Mouse (Mus musculus) limb, embryonic 10.5 days (tissue): ENCODE data around the gene Ezr. TPM values are rescaled to one million over a fixed set of nuclear protein-coding genes. Genes with fewer than 3 reads are reported as not detected.

ENCODE experiments used
- DNase-seq: peaks from one replicate; pipeline ENCODE4 v3.0.0-alpha.2; 2017; ENCODE audit warnings: low spot score
- H3K27ac ChIP-seq: fragments of 300-500 bp; sonication (generic); 2 replicates; pipeline ENCODE4 v1.5.1; 2016; ENCODE audit warnings: mild to moderate bottlenecking
- H3K27me3 ChIP-seq: fragments of 300-500 bp; sonication (generic); 2 replicates; pipeline ENCODE4 v1.6.1; 2016; ENCODE audit warnings: low read depth, mild to moderate bottlenecking; ENCODE audit not compliant: poor library complexity, severe bottlenecking
- H3K36me3 ChIP-seq: fragments of 300-500 bp; sonication (generic); 2 replicates; pipeline ENCODE4 v1.6.1; 2016; ENCODE audit warnings: mild to moderate bottlenecking, moderate library complexity
- H3K4me1 ChIP-seq: fragments of 300-500 bp; sonication (generic); 2 replicates; pipeline ENCODE4 v1.6.1; 2016
- H3K4me3 ChIP-seq: fragments of 300-500 bp; sonication (generic); 2 replicates; pipeline ENCODE4 v1.5.1; 2016; ENCODE audit warnings: mild to moderate bottlenecking, moderate library complexity
- H3K9me3 ChIP-seq: fragments of 300-500 bp; sonication (generic); replicated peaks from 2 replicates; pipeline ENCODE4 v1.6.1; 2016; ENCODE audit warnings: mild to moderate bottlenecking
- WGBS: fragments of 180-500 bp; shearing (Covaris S2); methylation state at CpG from one replicate; pipeline ENCODE4 v1.1.7; 2016; 5-methylcytosine and 5-hydroxymethylcytosine counted together
- polyA plus RNA-seq: library from polyadenylated mRNA; unstranded; fragments of >200 nt; fragmentation: Nextera tagmentation; extraction: Ambion mirVana; gene quantifications from 2 replicates; pipeline ENCODE4 v1.2.1, GENCODE M21; 2016

Ezr gene
- polyA plus RNA-seq = 24.8 and 26.2 TPM in 2 replicates

DNA sequence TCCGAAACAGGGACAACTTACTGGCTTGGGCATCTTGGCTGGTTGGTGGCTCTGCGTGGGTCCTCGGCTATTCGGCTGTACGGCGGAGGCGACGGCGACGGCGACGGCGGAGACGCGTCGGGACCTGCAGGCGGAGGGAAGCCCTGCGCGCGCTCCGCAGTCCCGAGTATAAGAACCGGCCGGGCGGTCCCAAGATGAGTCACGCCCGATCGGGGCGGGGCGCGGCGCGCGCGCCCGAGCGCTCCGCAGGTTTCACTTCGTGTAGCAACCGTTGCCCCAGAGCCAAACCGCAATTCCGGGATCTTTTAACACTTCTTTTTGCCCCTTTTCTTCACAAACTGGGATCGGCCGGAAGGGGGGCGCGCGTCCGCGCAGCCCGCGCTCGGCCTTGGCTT, at the start of gene Ezr:
TSS of gene Ezr (minus strand) at position 174 of the 395 bp plus-strand sequence.
- Histone ChIP-seq H3K4me1 (peaks cover 35% of the 10 kb centered on the region), H3K27ac (peak within 1 kb of the TSS; percentile 95), H3K9me3 (no peaks in the 10 kb centered on the region), H3K36me3 (no peaks in the 10 kb centered on the region), H3K27me3 (peaks cover 44% of the 10 kb centered on the region), H3K4me3 (peak within 1 kb of the TSS; percentile 85)
- WGBS = under 1% methylated on average over 52 of the region's 52 CpGs
- DNase-seq = peak; percentile 87

DNA sequence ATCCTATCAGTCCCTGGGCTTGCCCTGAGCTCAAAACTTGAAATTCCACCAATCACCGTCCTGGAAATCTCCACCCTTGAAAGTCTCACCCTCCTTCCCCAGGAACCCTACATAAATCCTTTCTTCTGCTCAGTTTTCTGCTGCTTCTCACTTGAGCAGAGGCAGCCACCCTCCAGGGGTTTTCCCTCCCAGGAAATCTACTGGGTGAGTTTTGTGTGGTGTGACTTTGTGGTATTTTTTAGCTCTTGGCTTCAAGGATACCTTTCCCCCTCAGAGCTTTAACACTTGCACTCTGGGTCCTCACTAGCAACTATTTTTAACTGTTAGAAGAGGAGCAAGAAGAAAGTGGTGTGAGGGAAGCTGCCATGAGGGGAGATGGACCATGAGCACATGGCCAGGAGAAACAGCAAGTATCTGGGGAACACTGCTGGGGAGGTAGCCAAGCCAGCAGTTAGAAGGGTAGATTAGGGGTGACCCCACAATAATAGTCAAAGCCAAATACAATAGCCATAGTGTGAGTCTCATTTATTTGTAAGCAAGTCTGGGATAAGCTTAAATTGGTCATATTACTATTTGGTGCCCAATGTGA, 47.5 kb upstream of the Ezr start:
- H3K4me3 ChIP-seq = no peak overlapping the region
- H3K36me3 ChIP-seq = no peaks in the 10 kb centered on the region
- DNase-seq = no peak
- no peak overlapping the region for H3K27ac ChIP-seq
- H3K9me3 ChIP-seq = no peaks in the 10 kb centered on the region
- peaks cover 14% of the 10 kb centered on the region; the same call in 1 of the 2 replicates for H3K4me1 ChIP-seq
- H3K27me3 ChIP-seq = no peaks in the 10 kb centered on the region
- 66% methylated on average over 1 of the region's 1 CpGs for WGBS

- no peak for DNase-seq
Observed at GRCm38 (mm10) chr17:6828531-6829150, 46.1 kb upstream of the Ezr start.

GRCm38 (mm10) chr17:6827740-6828461, 45.3 kb upstream of the Ezr start:
- 1% methylated on average over 64 of the region's 64 CpGs for WGBS
- H3K9me3 ChIP-seq = no peaks in the 10 kb centered on the region
- H3K27me3 ChIP-seq = no peaks in the 10 kb centered on the region
- H3K4me1 ChIP-seq = peaks cover 14% of the 10 kb centered on the region; the same call in 1 of the 2 replicates
- peak overlapping the region; percentile 60 for H3K4me3 ChIP-seq
- no peaks in the 10 kb centered on the region for H3K36me3 ChIP-seq
- peak overlapping the region; percentile 92 for H3K27ac ChIP-seq
- DNase-seq = peak; percentile 99

More at GRCm38 (mm10) chr17:6828531-6829150, 46.1 kb upstream of the Ezr start:
- Histone ChIP-seq H3K27ac (peak overlapping the region; percentile 92), H3K4me3 (peak overlapping the region; percentile 60), H3K9me3 (no peaks in the 10 kb centered on the region), H3K36me3 (no peaks in the 10 kb centered on the region), H3K4me1 (peaks cover 14% of the 10 kb centered on the region; the same call in 1 of the 2 replicates), H3K27me3 (no peaks in the 10 kb centered on the region)
- WGBS = 82% methylated on average over 7 of the region's 7 CpGs

GRCm38 (mm10) chr17:6827159-6827733, 44.7 kb upstream of the Ezr start:
- Histone ChIP-seq H3K4me3 (peak overlapping the region; percentile 60), H3K4me1 (peaks cover 14% of the 10 kb centered on the region; the same call in 1 of the 2 replicates), H3K27me3 (no peaks in the 10 kb centered on the region), H3K9me3 (no peaks in the 10 kb centered on the region), H3K27ac (peak overlapping the region; percentile 92), H3K36me3 (no peaks in the 10 kb centered on the region)
- WGBS = 51% methylated on average over 10 of the region's 10 CpGs
- DNase-seq = no peak

- DNase-seq = no peak
- Histone ChIP-seq H3K4me1 (peaks cover 18% of the 10 kb centered on the region), H3K4me3 (no peak overlapping the region), H3K9me3 (no peaks in the 10 kb centered on the region), H3K27ac (no peak overlapping the region), H3K36me3 (no peaks in the 10 kb centered on the region), H3K27me3 (no peaks in the 10 kb centered on the region)
- 86% methylated on average over 5 of the region's 5 CpGs for WGBS
Observed at GRCm38 (mm10) chr17:6816796-6817195, 34.2 kb upstream of the Ezr start.

DNA sequence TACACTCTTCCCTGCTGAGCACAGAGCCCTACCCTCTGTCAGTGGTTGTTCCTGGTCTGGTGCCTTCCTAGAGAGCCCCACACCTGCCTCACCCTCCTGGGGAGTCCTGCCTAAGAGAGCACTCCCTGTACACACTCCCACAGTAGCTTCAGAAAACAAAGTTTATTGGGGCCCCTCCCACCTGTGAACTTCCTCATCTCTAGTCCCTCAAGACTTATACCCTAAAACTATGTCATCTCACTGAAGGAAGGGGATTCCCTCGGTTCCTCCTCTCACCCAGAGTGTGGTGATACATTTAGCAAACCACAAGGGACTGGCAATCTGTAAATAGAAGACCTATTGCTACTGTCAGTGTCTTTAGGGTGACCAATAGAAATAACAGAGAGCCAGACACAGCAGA, 33.6 kb upstream of the Ezr start:
- WGBS = 82% methylated on average over 1 of the region's 1 CpGs
- Histone ChIP-seq H3K4me1 (peaks cover 18% of the 10 kb centered on the region), H3K27ac (no peak overlapping the region), H3K27me3 (no peaks in the 10 kb centered on the region), H3K36me3 (no peaks in the 10 kb centered on the region), H3K9me3 (no peaks in the 10 kb centered on the region), H3K4me3 (no peak overlapping the region)
- no peak for DNase-seq

- Histone ChIP-seq H3K36me3 (no peaks in the 10 kb centered on the region), H3K27me3 (no peaks in the 10 kb centered on the region), H3K27ac (no peak overlapping the region), H3K9me3 (no peaks in the 10 kb centered on the region), H3K4me1 (peaks cover 18% of the 10 kb centered on the region), H3K4me3 (no peak overlapping the region)
- DNase-seq = no peak
- WGBS = 34% methylated on average over 4 of the region's 4 CpGs
Observed at GRCm38 (mm10) chr17:6814656-6815055, 32.1 kb upstream of the Ezr start.

- Histone ChIP-seq H3K4me1 (peaks cover 20% of the 10 kb centered on the region), H3K9me3 (no peaks in the 10 kb centered on the region), H3K27me3 (no peaks in the 10 kb centered on the region), H3K36me3 (no peaks in the 10 kb centered on the region), H3K4me3 (no peak overlapping the region), H3K27ac (no peak overlapping the region)
- 19% methylated on average over 3 of the region's 3 CpGs for WGBS
- no peak for DNase-seq
Observed at GRCm38 (mm10) chr17:6812851-6813191, 30.2 kb upstream of the Ezr start.

DNA sequence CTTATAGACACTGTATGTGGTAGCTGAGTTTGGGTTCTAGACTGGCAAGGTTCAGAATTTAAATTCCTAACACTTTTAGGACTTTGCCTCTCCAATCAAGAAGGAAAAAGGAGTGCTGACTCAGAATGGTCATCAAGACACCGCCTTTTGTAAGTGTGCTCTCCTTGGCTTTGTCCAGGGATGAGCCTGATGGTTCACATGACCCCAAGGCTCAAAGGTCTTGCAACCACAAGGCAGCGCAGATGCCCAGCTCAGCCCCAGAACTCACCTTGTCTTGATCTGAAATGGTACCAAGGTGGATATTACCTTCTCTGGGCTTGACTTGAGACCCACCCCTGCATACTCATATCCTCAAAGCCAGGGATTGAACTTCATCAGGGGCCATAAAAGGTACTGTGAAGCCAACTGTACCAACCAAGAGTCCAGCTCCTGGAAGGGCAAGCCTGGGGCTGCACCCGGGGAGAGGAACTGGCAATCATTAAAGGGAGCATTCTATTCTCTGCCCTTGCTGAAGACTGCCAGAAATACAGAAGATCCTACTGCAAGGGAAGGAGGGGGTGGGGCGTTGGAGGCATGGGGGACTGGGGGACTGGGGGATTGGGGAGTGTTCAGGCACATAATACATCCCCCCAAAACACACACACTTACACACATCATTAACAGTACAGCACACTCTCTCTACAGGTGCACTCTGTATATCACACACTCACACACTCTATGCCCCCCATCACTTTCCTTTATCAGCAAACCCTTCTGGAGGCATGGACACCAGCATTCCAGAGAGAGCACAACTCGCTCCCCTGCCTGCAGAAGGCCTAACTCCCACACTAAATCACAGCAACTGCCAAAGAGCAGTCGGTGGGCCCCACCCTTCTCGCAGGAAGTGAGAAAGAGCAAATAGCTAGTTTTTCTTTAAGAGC, 29.6 kb upstream of the Ezr start:
- H3K4me3 ChIP-seq = no peak overlapping the region
- H3K36me3 ChIP-seq = no peaks in the 10 kb centered on the region
- DNase-seq = no peak
- H3K27me3 ChIP-seq = no peaks in the 10 kb centered on the region
- H3K9me3 ChIP-seq = no peaks in the 10 kb centered on the region
- no peak overlapping the region for H3K27ac ChIP-seq
- 55% methylated on average over 7 of the region's 7 CpGs for WGBS
- peaks cover 20% of the 10 kb centered on the region for H3K4me1 ChIP-seq

- H3K27me3 ChIP-seq = no peaks in the 10 kb centered on the region
- H3K27ac ChIP-seq = no peak overlapping the region
- H3K9me3 ChIP-seq = no peaks in the 10 kb centered on the region
- peaks cover 18% of the 10 kb centered on the region for H3K4me1 ChIP-seq
- no peaks in the 10 kb centered on the region for H3K36me3 ChIP-seq
- no peak for DNase-seq
- no peak overlapping the region for H3K4me3 ChIP-seq
- WGBS = 81% methylated on average over 3 of the region's 3 CpGs
Observed at GRCm38 (mm10) chr17:6809331-6809730, 26.7 kb upstream of the Ezr start.

GRCm38 (mm10) chr17:6808521-6809165, 26.1 kb upstream of the Ezr start:
- no peak overlapping the region for H3K4me3 ChIP-seq
- no peak for DNase-seq
- 83% methylated on average over 8 of the region's 8 CpGs for WGBS
- H3K27me3 ChIP-seq = no peaks in the 10 kb centered on the region
- H3K27ac ChIP-seq = no peak overlapping the region
- H3K9me3 ChIP-seq = no peaks in the 10 kb centered on the region
- H3K4me1 ChIP-seq = peaks cover 18% of the 10 kb centered on the region
- no peaks in the 10 kb centered on the region for H3K36me3 ChIP-seq
